Mouse (Mus musculus) lung, adult 2 months (tissue): ENCODE data around the gene Ogfrl1.

Experiments
- CTCF ChIP-seq: fragments of 200-500 bp; IDR thresholded peaks from 2 replicates; pipeline ENCODE4 v1.5.1; 2011; ENCODE audit warnings: mild to moderate bottlenecking, low read length, control low read depth; ENCODE audit not compliant: insufficient read depth
- POLR2A ChIP-seq: fragments of 200-500 bp; IDR thresholded peaks from 2 replicates; pipeline ENCODE4 v1.6.1; 2011; ENCODE audit warnings: low read depth, mild to moderate bottlenecking, control low read depth, low read length, borderline replicate concordance; ENCODE audit errors: extremely low read depth

- TF ChIP-seq POLR2A (no peak), CTCF (no peak)
These were observed 23.4 kb downstream of the Ogfrl1 start for GRCm38 (mm10) chr1:23374156-23374555.
